Mouse (Mus musculus) kidney, postnatal 25 days (tissue): ENCODE measurements around the gene Kantr.

ENCODE experiments used
- DNase-seq, 2 experiments: peaks; one replicate each; pipeline ENCODE4 v3.0.0; 2021; ENCODE audit warnings: mixed read lengths in 2 of 2

Kantr gene

GRCm38 (mm10) chrX:152279384-152279783 is 47.9 kb downstream of the Kantr start:
- DNase-seq = no peak

- DNase-seq = no peak
These were observed 56.1 kb downstream of the Kantr start for GRCm38 (mm10) chrX:152271189-152271588.
